Mouse (Mus musculus) right cerebral cortex, postnatal 4 days (tissue): ENCODE measurements at regions not wholly inside any gene's neighbourhood (a gene's known extent, or its start where the extent isn't known, plus 50 kb on each side); places are given as distances from the start of the nearest gene placed in this dataset.

ENCODE experiments used
- DNase-seq: peaks from one replicate; pipeline ENCODE4 v3.0.0-alpha.2; 2022

DNA sequence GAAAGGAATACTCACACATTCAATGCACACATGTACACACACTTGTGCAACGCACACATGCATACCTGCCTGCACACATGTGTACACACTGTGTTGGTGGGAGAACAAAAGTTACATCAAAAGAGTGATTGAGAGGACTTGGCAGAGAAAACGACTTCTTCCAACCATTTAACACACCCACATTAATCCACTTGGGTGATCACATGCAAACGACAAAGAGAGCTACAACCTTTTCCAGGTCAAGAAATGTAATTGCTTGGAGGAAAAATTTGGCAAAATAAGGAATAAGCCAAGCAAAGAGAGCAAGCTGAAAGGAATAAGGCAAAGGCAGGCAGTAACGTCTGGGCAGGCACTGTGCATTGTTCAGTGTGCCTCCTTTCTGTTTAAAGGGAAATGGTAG lies 67.3 kb downstream of the C1d start:
- DNase-seq, result no peak

DNA sequence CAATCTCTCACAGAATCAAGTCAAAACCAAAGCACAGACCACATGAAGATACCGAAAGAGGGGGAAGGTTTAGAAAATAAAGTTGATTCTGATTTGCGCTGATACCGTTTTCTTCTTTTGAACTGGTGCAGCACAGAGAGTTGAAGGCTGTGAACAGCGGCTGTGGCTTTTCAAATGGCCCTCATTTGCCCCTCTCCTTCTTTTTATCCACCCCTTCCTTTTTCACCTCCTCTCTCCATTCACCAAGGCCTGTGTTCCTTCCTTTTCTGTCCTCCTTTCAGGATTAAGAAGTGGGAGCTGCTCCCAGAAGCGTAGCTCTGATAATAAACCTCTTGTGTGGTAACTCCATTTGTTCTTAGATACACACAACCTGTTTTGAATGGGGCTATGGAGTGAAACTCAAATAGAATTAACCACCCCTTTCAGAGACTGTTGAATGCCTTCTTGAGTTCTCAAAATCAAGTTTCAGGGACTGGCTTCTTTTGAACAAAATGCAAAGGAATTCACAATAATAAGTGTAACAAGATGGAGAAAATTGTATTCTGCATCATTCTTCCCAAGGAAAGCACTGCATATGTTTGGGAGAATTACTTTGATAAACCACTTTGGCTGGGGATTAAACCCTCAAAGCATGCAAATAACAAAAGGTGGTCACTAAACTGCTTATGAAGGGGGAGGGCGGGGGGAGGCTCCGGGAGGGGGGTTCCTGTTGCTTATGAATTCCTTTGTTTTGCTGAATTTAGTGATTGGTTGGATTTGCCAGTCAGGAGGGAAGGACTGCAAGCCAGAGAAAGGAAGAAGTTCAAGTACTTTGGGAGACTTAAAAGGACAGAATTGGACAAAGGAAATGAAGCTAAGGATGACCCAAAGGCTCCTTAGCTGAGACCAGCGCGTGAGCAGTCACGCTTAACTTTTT lies 68.6 kb downstream of the C1d start:
- DNase-seq, result no peak

DNA sequence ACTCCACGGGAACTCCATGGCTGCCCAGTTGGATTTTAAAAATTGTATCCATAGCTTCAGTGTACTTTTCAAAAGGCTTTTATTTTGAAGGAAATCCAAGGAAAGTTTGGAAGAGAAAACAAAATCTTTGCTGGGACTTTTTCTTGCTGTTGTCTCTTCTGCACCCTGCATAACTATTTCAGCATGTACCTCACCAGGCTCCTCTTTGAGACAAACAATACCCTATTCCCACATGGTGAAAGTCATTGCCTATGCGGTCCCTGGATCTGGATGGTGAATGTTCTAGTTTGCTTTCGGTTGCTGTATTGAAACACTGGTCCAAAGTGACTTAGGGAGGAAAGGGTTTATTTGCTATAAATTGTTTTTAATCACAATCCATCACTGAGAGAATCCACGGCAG lies 69.3 kb downstream of the C1d start:
- DNase-seq, result no peak

DNA sequence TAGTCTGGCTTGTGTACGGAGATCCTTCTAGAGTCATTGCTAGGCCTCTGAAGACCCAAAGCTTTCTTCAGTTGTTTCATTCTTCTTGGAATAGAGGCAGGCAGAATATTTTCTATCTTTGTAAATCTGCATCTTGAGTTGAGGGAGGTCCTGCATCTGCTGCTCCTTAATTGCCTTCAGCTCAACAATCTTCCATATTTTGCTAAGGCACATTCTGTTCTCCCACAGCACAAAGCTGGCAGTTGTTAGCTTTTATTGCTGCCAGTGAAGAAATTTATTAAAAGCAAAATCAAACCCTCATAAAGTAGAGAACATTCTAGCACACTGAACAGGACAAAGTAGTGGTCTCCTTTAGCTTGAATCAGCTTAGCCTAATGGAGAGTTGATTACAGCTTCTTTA lies 94.1 kb downstream of the C1d start:
- no peak for DNase-seq

DNA sequence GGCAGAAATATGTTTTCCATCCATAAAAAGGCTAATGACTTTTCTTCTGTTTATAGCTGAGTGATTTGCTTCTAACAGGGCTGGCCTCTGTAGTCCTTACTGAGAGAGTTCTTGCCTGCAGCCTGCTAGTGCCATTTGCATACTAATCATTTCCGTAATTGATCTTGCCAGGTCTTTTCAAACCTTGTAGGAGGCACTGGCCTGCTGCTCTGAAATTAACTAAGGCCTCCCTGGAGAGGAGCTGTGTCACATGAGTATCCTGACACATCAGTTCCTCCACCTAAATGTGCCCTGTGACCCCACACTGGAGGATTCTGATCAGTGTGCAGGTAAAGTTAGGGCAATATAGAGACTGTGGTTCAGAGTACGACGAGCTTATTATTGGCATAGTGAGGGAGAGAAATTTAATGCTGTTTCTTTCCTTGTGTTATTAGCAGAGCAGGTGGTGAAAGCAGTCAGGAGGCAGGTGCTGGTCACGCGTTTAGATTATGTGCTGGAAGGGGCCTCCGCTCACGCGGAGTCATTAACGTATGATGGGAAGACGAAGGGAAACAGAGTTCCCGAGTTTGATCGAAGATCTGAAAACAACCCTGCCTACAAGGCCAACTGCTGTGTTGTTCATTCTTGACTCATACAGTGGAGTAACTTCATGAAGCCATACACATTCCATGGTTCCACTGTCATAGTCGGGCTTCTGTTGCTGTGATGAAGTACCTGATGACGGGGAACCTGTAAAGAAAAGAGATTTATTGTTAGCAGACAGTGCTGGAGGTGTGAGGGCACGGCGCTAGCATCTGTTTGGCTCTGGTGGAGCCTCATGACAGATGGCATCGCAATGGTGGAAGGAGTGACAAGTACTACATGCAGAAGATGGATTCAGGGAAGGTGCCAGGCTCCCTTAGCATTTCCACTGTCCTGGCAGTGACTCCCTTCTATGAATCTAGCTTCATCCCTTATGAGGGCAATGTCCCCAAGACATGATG lies 95.1 kb downstream of the C1d start:
- no peak for DNase-seq

DNA sequence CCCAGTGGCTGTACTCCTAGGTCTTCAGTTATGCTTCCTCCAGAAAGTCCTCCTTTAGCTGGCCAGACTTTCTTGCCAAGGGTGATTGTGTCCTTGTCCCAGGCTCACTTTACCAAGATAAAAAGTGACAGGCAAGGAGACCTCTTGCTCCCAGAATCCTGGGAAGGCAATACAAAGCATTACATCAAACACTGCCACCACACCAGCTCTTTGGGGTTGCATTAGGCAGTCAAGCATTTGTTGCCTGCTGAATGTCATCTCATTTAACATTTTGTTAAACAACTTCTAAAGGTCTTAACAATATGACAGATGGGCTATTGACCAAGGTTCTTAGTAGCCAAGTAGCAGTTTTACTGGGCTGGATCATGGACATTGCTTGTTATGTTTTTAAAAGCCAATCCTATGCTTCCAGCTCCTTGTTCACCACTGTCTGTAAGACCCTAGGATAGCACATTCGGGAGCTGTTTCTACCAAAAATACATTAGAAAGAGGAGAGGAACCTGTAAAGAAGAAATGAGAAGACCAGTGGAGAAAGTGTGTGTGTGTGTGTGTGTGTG lies 102.4 kb downstream of the C1d start:
- no peak for DNase-seq

DNA sequence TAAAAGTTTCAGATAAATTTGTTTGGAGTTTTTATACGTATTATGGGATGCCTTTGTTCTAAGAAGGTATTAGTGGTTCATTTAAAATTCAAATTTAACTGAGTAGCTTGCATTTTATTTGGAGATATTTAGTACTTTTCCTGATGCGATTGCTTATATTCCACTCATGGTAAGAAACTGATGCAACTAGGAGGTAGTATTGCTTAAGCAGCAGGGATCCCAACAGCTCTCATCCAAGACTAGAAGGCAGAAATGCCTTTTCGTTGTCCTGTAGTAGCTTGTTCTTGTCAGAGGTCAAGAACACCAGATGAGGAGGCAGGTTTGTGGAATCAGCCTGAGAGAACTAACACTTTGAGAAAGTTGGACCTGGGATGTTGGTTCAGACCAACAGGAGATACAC lies 120.5 kb downstream of the C1d start:
- DNase-seq, result no peak

DNA sequence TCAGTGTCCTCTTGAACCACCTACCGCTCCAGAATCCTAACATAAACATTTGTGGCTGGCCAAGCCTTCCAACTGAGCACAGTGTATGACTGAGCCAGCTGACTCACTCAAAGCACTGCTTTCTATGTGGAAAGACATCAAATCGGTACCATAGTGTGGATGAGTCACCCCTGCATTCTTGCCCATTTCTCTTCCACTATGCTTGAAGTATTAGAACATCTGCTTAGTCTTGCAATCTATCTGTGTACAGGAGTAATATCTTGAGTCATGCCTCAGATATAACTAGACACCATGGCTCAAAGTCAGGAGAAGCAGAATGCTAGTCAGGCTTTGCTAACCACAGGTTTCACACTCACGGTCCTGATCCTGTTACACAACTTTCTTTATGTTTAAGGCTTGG lies 129.4 kb downstream of the C1d start:
- no peak for DNase-seq

DNA sequence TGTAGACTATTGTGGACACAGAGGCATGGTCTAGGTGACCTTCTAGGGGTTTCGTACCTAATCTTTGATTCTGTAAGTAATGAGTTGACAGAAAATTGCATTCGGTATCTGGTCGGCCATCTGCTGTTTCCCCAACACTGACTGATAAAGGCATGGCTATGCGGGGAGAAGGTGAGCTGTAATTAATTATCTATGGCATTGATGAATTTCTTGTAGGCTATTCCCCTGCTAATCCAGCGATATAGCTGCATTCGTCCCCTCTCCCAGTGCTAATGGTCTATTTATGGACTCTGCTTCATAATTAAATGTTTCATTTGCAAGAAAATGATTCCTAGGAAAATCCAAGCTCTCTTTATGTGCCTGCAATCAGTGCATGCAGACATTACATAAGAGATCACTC lies 136.5 kb downstream of the C1d start:
- no peak for DNase-seq

DNA sequence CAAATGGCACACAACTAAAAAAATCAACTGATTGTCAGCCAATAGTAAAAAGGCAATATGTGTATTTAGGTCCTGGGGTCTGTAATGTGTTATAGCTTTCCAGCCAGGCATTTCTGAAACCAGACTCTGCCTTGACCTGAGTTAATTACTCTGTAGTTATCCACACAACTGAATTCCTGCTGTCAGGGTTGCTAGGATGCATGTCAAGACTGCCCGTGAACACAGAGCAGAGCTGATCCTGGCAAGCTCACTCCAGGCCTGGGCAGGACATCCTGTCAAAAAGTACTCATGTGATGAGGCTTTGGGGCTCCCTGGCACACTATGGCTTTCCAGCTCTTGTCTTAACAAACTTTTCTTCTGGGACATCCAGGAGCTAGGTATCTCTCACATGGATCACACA lies 157.2 kb downstream of the C1d start:
- no peak for DNase-seq

DNA sequence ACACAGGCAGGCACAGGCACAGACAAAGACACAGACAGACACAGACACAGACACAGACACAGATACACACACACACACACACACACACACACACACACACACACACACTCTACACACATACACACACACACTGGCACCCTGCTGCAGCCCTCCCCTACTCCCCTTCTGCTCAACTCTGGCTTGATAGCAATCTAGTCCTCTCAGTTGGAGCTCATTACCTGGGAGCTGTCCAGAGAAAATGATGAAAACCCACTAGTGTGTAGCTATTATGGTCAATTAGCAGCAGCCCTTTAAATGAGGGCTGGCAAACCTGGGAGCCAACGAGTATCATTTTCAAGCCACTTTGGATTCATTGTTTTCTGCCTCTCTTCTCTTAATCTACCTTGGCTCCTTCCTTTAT lies 157.8 kb downstream of the C1d start:
- no peak for DNase-seq

DNA sequence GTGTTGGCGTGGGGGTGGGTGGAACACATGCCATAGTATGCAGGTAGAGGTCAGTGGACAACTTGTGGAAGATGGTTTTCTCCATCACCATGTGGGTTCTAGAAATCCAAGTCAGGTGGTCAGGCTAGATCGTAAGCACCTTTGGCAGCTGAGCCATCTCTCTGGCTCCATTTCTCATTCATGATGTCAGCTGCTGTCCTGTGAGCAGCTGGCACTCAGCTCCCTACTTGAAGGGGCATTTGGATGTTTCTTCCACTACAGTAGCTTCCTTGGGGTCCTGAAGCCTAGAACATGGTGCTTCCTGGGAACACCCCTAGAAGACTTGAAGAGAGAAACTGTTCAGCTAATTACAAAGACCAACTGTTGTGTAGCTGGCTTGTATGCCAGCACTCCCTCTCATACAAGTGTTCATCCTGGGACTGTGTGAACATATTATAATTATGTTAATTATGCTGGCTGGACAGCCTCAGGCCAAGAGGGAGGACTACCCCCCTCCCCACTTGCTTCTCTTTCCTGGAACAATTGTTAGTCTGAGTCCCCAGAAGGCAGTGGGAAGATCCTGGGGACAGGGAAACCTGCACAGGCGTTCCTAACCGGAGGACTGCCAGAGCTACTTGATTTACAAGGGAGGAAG lies 160.4 kb downstream of the C1d start:
- DNase-seq, result no peak

DNA sequence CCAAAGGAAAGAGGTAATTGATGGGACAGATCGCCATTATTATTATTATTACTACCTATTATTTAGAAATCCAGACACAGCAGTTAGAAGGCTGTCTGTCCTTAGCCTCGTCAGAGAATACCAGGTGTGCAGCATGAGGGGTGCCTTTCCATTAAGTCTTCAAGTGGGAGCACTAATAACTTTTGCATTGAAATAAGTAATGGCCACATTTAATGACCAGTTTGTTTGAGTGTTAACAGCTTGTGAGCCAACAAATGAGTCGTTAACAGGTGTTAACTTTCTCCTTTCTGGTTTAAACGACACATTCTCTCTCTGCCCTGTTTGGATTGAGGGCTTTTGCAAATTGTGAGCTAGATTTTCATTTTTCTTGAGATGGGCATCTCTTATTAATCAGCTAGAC lies 184.8 kb downstream of the C1d start:
- DNase-seq, result no peak

DNA sequence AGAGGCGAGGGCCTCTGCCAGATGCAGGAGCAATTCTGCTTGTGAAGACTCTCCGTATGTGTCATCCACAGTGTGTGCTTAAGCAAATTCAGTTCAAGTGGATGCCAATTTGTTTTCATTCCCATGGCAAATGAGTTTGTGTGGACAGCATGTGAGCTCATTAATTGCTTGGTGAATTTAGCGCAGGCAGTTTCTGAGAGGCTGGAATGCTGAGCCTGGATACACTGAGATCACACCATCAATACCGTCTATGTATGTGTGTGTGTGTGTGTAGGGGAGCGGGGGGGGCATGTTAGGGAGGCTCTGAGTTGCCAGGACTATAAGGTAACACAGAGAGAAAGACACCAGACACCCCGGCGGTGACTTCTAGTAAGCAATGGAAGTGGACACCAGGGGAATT lies 191.9 kb downstream of the C1d start:
- no peak for DNase-seq

DNA sequence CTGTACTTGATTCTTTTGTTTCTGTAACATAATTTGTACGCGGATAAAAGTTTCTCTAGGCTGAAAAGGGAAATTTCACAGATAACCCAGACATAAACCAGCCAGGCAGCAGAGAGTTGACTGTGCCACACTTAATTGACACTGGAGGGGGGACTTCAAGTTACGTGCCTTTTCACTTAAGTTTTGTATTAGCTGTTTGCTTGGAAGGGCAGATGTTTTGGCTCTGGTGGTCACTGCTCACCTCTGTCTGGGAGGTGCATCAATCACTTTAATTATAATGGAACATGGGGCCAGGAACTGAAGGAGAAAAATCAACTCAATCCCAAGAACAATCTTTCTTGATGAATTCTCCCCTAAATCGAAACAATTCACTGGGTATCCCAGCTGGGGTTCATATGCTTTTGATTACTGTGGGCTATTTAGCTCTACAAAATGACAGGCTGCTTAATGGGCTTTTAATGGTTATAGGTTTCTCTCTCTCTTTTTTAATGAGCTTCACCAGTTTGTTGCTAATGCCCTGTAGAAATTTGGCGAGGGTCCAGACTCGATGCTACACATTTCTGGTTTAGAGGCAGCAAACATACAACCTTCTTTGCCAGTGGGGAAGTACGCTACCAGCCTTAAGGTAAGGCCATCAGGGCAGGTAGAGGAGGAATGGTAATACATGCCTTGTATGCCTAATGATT lies 193.1 kb downstream of the C1d start:
- no peak for DNase-seq

DNA sequence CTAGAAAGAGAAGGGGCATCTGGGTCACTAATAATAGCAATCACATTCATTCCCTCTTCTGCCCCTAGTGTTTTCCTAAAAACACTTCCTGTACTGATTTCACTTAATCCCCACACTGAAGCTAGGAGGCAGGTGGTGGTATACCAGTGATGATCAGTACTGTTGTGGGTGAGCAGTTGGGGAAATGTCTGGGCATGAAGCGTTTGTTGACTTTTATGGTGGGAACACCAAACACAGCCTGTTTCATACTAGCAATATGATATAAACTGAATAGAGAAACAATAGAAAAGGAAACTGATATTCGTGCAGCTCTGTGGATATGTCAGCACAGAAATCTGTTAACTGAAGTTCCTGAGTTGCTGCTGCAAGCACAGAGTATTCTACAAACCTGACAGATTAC lies 194.1 kb downstream of the C1d start:
- DNase-seq, result no peak

DNA sequence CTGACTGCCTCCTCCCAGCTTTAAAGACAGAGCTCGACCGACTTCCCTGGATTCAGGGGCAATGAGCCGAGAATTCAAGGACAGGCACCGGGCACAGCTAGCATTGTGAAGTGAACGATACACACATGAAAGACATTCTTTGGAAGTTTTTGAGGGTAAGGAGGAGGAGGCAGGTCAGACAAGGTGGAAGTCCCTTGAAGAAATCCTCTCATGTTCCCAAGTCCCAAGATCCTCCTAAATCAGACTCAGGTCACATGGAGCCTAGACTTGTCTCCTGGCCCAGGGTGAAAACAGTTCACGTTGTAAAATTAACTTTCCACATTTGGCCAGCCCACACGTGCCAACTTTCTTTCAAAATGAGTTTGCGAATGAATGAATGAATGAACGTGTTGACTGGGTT lies 196.2 kb downstream of the C1d start:
- no peak for DNase-seq

DNA sequence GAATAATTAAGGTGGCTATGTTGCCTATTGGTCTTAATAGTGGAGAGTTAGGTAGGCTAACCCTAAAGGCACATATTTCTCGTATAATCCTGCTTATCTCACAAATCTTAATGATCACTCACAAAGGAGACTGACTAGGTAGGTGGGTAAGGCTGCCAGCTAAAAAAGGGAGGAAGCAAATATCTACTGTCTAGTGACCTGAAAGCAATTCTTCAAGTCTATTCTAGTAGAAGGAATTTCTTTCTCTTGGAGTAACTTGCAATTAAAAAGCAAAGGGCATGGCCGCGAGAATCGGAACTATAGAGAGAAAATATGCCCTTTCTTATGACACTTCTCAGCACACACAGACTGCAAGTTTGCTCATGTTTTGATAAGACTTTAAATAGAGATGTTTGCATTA lies 201.6 kb downstream of the C1d start:
- no peak for DNase-seq

DNA sequence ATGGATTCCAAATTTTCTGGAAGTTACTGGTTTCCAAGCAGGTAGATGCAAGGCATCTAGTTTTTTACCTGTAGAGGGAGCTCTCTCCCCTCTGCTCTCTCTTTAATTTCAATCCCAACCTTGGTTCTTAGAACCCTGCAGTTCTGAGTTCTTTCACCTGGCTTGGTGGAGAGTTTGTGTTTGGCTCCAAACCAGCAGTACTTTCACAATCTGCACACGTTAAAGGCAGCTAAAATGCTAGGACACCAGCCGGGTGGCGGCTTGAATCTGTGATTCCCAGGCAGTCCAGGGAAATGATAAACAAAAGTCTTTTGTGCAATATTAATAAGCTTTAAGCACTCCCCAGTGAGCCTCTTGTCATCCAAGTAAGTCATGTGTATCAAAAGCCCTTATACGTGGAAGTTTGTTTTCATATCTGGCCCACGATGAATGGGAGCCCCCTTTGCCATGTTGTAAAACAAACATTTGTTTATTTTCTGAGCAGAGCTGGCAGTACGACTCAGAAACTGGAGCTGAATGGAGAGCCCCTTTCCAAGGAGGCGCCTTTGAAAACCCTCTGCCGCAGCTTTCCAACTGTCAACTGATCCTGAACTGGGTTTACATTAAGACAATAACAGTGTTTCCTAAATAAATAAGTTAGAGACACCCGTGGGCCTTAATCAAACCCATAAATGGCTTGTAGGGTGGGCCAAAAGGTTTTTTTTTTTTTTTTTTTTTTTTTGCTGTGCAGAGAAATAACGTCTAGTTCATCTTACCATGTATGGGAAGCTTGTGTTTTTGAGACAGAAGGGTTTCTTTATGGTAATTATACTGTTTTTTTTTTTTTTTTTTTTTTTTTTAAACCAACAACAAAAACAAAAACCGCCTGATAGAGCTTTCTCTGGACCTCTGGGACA lies 202.9 kb downstream of the C1d start:
- no peak for DNase-seq

DNA sequence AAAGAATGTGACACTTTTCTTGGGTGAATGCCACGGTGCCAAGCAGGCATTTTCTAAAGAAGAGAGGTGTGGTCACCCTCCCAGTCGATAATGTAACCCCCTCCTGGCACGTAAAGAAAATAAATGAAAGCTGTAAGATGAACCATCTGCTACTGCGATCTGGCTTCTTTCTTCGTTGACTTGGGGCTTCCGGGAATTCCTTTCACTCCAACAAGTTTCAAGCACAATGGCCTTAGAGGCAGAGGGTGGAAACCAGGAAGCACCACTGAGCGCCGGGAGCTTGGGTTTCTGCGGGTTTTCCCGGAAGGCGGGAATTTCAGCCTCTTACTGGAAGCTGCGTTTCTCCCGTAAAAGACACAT lies 203.5 kb downstream of the C1d start:
- DNase-seq, result peak; percentile 8

DNA sequence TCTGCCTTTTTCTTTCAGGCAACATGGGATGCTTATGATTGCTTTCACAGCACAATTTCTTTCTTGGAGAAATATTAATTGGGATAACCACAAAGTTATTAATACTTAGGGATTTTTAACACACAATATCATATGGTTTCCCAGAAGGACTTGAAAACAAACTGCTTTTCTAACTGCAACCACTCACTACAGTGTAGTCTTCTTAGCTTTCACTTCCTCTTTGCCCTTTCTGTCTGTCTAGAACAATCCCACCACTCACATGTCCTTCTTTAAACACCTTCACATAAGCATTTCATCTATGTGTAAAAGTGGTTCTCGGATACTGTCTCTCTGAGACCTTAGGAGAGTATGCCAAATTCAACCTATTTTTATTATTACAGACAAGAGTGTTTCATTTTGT lies 204.3 kb downstream of the C1d start:
- no peak for DNase-seq

DNA sequence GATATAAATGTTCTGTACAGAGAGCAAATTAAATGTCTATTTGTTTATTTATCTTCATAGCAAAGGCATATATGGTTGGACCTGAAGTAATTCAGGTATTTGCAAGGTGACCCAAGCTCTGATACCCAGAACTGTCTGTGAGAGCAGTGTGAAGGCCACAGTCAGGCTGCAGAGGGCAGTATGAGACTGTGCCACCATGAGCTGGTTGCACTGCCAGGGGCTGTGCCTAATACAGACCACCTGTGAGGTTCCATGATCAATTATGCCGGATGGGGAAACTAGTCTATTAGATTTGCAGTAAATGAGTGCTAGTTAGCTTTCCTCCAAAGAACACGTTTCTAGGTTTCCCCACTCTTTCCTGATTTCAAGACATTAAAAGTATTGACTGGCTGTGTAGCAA lies 207.5 kb downstream of the C1d start:
- DNase-seq, result peak; percentile 39
